ENCODE assay signal across 28 mouse cellular contexts in the genomic region with DNA sequence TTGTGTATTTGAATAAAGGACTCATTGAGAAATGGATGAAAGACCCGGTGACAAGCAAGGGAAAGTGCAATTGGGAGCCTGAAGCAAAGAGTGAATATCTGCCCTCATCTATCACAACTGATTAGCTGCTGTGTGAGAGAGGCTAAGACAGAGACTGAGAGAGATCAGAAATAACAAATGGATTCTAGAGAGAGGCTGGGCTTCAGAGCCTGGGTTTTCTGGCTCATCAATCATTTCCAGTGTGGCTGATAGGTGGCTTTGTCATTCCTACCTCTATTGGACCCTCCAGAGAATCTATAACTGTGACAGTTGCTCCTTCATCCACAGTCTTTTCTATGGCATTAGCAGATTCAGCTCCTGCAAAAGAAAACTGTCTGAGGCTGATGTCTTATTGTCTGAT.
DNase-seq lines count a peak whose midpoint lies in the region; ATAC-seq and TF ChIP-seq lines count a peak whose summit lies in the region.
"Had no signal": no experiment of that assay in that cellular context is flagged by ENCODE, and none has a peak within 500 bp of the region (broad histone marks: within the 10 kb centered on the region; RNA-seq: fewer than 3 reads in every experiment).

No protein-coding gene starts in this region.

- H3K4me2 ChIP-seq in hindbrain, embryonic 11.5 days (replicated peaks; ENCODE audit: low read depth, low read length) = no peak overlapping the region
- H3K4me2 ChIP-seq in hindbrain, embryonic 14.5 days (replicated peaks) = no peak overlapping the region
- H3K4me2 ChIP-seq in hindbrain, postnatal 0 days (ENCODE audit: low read depth, low read length) = no peak overlapping the region
- H3K4me2 ChIP-seq in kidney, embryonic 14.5 days (replicated peaks; ENCODE audit: low read depth, low read length) = no peak overlapping the region
- H3K4me2 ChIP-seq: embryonic facial prominence, embryonic 13.5 days; forebrain, embryonic 12.5 days; forebrain, embryonic 15.5 days; heart, embryonic 13.5 days had no signal

- H3K27me3 ChIP-seq in hindbrain, embryonic 11.5 days (ENCODE audit: control insufficient read depth, insufficient read depth, low read length) = no peaks in the 10 kb centered on the region
- no peaks in the 10 kb centered on the region for H3K27me3 ChIP-seq in hindbrain, embryonic 14.5 days (ENCODE audit: control insufficient read depth, insufficient read depth, low read length)
- no peaks in the 10 kb centered on the region for H3K27me3 ChIP-seq in hindbrain, postnatal 0 days (ENCODE audit: insufficient read depth, low read length)
- H3K27me3 ChIP-seq in kidney, embryonic 14.5 days (ENCODE audit: control insufficient read depth, insufficient read depth, low read length) = no peaks in the 10 kb centered on the region
- H3K27me3 ChIP-seq: embryonic facial prominence, embryonic 13.5 days; forebrain, embryonic 12.5 days; forebrain, embryonic 15.5 days; heart, embryonic 13.5 days had no signal

- no peak overlapping the region for H3K27ac ChIP-seq in hindbrain, embryonic 11.5 days (ENCODE audit: low read depth, low read length)
- no peak overlapping the region for H3K27ac ChIP-seq in hindbrain, embryonic 14.5 days
- H3K27ac ChIP-seq in hindbrain, postnatal 0 days = no peak overlapping the region
- no peak overlapping the region for H3K27ac ChIP-seq in kidney, embryonic 14.5 days (ENCODE audit: low read depth, low read length)
- no peak overlapping the region for H3K27ac ChIP-seq in left cerebral cortex, adult 2 months
- H3K27ac ChIP-seq: embryonic facial prominence, embryonic 10.5 days; embryonic facial prominence, embryonic 13.5 days; forebrain, embryonic 12.5 days; forebrain, embryonic 15.5 days; heart, adult 2 months; heart, embryonic 10.5 days; heart, embryonic 13.5 days had no signal

- intact Hi-C loops in left cerebral cortex, adult 2 months (cut with DNase I) = no loop called here

- H3K9me3 ChIP-seq in hindbrain, embryonic 11.5 days (ENCODE audit: control insufficient read depth, low read length) = no peaks in the 10 kb centered on the region
- no peaks in the 10 kb centered on the region for H3K9me3 ChIP-seq in hindbrain, embryonic 14.5 days (ENCODE audit: control insufficient read depth, low read length)
- H3K9me3 ChIP-seq in hindbrain, postnatal 0 days (ENCODE audit: low read length) = no peaks in the 10 kb centered on the region
- H3K9me3 ChIP-seq in kidney, embryonic 14.5 days (ENCODE audit: control insufficient read depth, low read length) = no peaks in the 10 kb centered on the region
- H3K9me3 ChIP-seq: embryonic facial prominence, embryonic 10.5 days; embryonic facial prominence, embryonic 13.5 days; forebrain, embryonic 12.5 days; forebrain, embryonic 15.5 days; heart, embryonic 10.5 days; heart, embryonic 13.5 days had no signal

- DNase-seq in embryo, embryonic 10 days (ENCODE audit: low spot score) = peak; percentile 4
- no peak for DNase-seq in embryo, embryonic 11 days
- DNase-seq in hindbrain, embryonic 11.5 days (ENCODE audit: low spot score) = peak; percentile 24
- no peak for DNase-seq in hindbrain, embryonic 14.5 days (ENCODE audit: low spot score)
- DNase-seq in hindbrain, postnatal 0 days (ENCODE audit: low spot score) = peak; percentile 3
- DNase-seq in left cerebral cortex, adult 2 months (ENCODE audit: extremely low spot score in 1 of 2, low spot score in 2 of 2) = no peak
- DNase-seq in urinary bladder, adult 18-20 months (ENCODE audit: low spot score in 2 of 2) = no peak
- DNase-seq: adrenal gland, adult 8-10 months; adrenal gland, postnatal 25 days; cerebellum, adult 18-20 months; cerebellum, adult 9-10 months; cerebellum, postnatal 14 days; gastrocnemius, postnatal 10 days; gastrocnemius, postnatal 36 days; heart, adult 2 months; heart, postnatal 14 days; kidney, adult 18-20 months had no signal

- peak; percentile 77 for ATAC-seq in hindbrain, embryonic 11.5 days (ENCODE audit: low FRiP score)
- peak; percentile 40; the same call in 1 of the 2 replicates for ATAC-seq in hindbrain, embryonic 14.5 days (ENCODE audit: low FRiP score)
- ATAC-seq in hindbrain, postnatal 0 days = no peak
- no peak for ATAC-seq in kidney, embryonic 14.5 days (ENCODE audit: low FRiP score, low TSS enrichment)
- ATAC-seq: activated CD4-positive, CD25-positive, alpha-beta regulatory T cell, adult 4 months; forebrain, embryonic 15.5 days; inflammation-experienced regulatory T-cells, adult 6 months; intestine, embryonic 16.5 days had no signal

- H3K4me1 ChIP-seq in hindbrain, embryonic 11.5 days (replicated peaks; ENCODE audit: control insufficient read depth, insufficient read depth, low read length) = no peaks in the 10 kb centered on the region
- peaks cover 6% of the 10 kb centered on the region; the same call in 1 of the 2 replicates for H3K4me1 ChIP-seq in hindbrain, embryonic 14.5 days (replicated peaks; ENCODE audit: control insufficient read depth, insufficient read depth, low read length)
- H3K4me1 ChIP-seq in hindbrain, postnatal 0 days (ENCODE audit: insufficient read depth, low read length) = no peaks in the 10 kb centered on the region
- no peaks in the 10 kb centered on the region for H3K4me1 ChIP-seq in kidney, embryonic 14.5 days (ENCODE audit: control insufficient read depth, insufficient read depth, low read length)
- H3K4me1 ChIP-seq: embryonic facial prominence, embryonic 10.5 days; embryonic facial prominence, embryonic 13.5 days; forebrain, embryonic 12.5 days; forebrain, embryonic 15.5 days; heart, embryonic 10.5 days; heart, embryonic 13.5 days had no signal

- H3K36me3 ChIP-seq in hindbrain, embryonic 11.5 days (ENCODE audit: control insufficient read depth, insufficient read depth, low read length) = no peaks in the 10 kb centered on the region
- no peaks in the 10 kb centered on the region for H3K36me3 ChIP-seq in hindbrain, embryonic 14.5 days (replicated peaks; ENCODE audit: control insufficient read depth, insufficient read depth)
- H3K36me3 ChIP-seq in hindbrain, postnatal 0 days (ENCODE audit: insufficient read depth, low read length) = no peaks in the 10 kb centered on the region
- H3K36me3 ChIP-seq in kidney, embryonic 14.5 days (ENCODE audit: control insufficient read depth, insufficient read depth, low read length) = no peaks in the 10 kb centered on the region
- H3K36me3 ChIP-seq: embryonic facial prominence, embryonic 10.5 days; embryonic facial prominence, embryonic 13.5 days; forebrain, embryonic 12.5 days; forebrain, embryonic 15.5 days; heart, embryonic 10.5 days; heart, embryonic 13.5 days had no signal

- 30% methylated on average over 1 of the region's 1 CpGs for WGBS in hindbrain, embryonic 11.5 days
- 51% methylated on average over 1 of the region's 1 CpGs for WGBS in hindbrain, embryonic 14.5 days
- 40% methylated on average over 1 of the region's 1 CpGs for WGBS in hindbrain, postnatal 0 days
- WGBS in kidney, embryonic 14.5 days = 90% methylated on average over 1 of the region's 1 CpGs

- H3K4me3 ChIP-seq in hindbrain, embryonic 11.5 days (ENCODE audit: low read depth, low read length) = no peak overlapping the region
- H3K4me3 ChIP-seq in hindbrain, embryonic 14.5 days (replicated peaks; ENCODE audit: low read length) = no peak overlapping the region
- no peak overlapping the region for H3K4me3 ChIP-seq in hindbrain, postnatal 0 days (ENCODE audit: low read length)
- H3K4me3 ChIP-seq in kidney, embryonic 14.5 days (ENCODE audit: low read length) = no peak overlapping the region
- H3K4me3 ChIP-seq in left cerebral cortex, adult 2 months = no peak overlapping the region
- H3K4me3 ChIP-seq: embryonic facial prominence, embryonic 10.5 days; embryonic facial prominence, embryonic 13.5 days; erythroblast, embryonic 14.5 days; forebrain, embryonic 12.5 days; forebrain, embryonic 15.5 days; heart, adult 2 months; heart, embryonic 10.5 days; heart, embryonic 13.5 days had no signal

- TF ChIP-seq CTCF in hindbrain, postnatal 0 days (IDR thresholded peaks at IDR 0.05; ENCODE audit: low read depth) = no peak
- no peak for TF ChIP-seq CTCF in left cerebral cortex, adult 2 months (IDR thresholded peaks at IDR 0.05)

- no peak overlapping the region for H3K9ac ChIP-seq in hindbrain, embryonic 11.5 days (ENCODE audit: low read depth, low read length)
- no peak overlapping the region for H3K9ac ChIP-seq in hindbrain, embryonic 14.5 days
- no peak overlapping the region for H3K9ac ChIP-seq in hindbrain, postnatal 0 days (replicated peaks; ENCODE audit: low read length)
- H3K9ac ChIP-seq in kidney, embryonic 14.5 days (ENCODE audit: low read depth, low read length) = no peak overlapping the region
- H3K9ac ChIP-seq: embryonic facial prominence, embryonic 13.5 days; forebrain, embryonic 12.5 days; forebrain, embryonic 15.5 days; heart, embryonic 13.5 days had no signal

Comparison
In these comparisons a context has a peak if more than half of its experiments do, and no peak if none do; other contexts are left out.
1. DNase-seq: peak in embryo, embryonic 10 days (single experiment), hindbrain, embryonic 11.5 days (single experiment) and hindbrain, postnatal 0 days (single experiment); none in embryo, embryonic 11 days (single experiment), hindbrain, embryonic 14.5 days (single experiment), left cerebral cortex, adult 2 months (0 of 2) and urinary bladder, adult 18-20 months (0 of 2).
2. ATAC-seq: peak in hindbrain, embryonic 11.5 days (single experiment) and hindbrain, embryonic 14.5 days (single experiment); none in hindbrain, postnatal 0 days (single experiment) and kidney, embryonic 14.5 days (single experiment).